Comparison of ENCODE assay signal across 19 mouse cellular contexts in the genomic region with DNA sequence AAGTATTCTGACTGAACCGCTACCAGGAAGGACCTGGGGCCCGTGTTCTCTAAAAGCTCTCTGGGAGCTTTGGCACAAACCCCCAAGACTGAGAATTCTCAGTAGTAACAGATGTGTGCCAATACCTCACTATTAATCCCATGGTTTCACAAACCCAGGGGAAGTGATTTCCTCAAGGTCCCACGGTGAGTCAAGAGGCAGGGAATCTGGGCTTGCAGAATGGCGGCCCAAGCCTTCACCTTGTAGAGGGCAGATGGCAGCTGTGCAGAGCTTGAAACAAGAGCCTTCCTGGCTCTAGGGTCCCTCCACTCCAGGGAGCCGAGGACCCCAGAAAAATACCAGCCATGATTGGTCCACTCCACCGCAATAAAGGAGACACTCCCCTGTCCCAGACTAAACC. TPM values are rescaled to one million over a fixed set of nuclear protein-coding genes. Genes with fewer than 3 reads are reported as not detected.
DNase-seq lines count a peak whose midpoint lies in the region; ATAC-seq and TF ChIP-seq lines count a peak whose summit lies in the region.
"Had no signal": no experiment of that assay in that cellular context is flagged by ENCODE, and none has a peak within 500 bp of the region (broad histone marks: within the 10 kb centered on the region; RNA-seq: fewer than 3 reads in every experiment).

No protein-coding gene starts in this region.

- peaks cover 85% of the 10 kb centered on the region for H3K4me1 ChIP-seq in limb, embryonic 12.5 days (replicated peaks)
- H3K4me1 ChIP-seq in hindbrain, embryonic 13.5 days (replicated peaks): peaks cover 58% of the 10 kb centered on the region

- intact Hi-C loops in gastrocnemius, adult 2 months (cut with DNase I): no loop called here
- intact Hi-C loops in gastrocnemius, postnatal 14 days (cut with DNase I; ENCODE audit: low total_unique reads): no loop called here

- WGBS in limb, embryonic 12.5 days: 56% methylated on average over 6 of the region's 6 CpGs
- 85% methylated on average over 6 of the region's 6 CpGs for WGBS in hindbrain, embryonic 13.5 days

- peaks cover 5% of the 10 kb centered on the region for H3K27me3 ChIP-seq in limb, embryonic 12.5 days
- no peaks in the 10 kb centered on the region for H3K27me3 ChIP-seq in hindbrain, embryonic 13.5 days
- H3K27me3 ChIP-seq: embryonic facial prominence, embryonic 13.5 days; heart, embryonic 12.5 days had no signal

- TF ChIP-seq CTCF in gastrocnemius, adult 2 months (IDR thresholded peaks at IDR 0.05): no peak

- no peaks in the 10 kb centered on the region for H3K9me3 ChIP-seq in limb, embryonic 12.5 days
- H3K9me3 ChIP-seq in hindbrain, embryonic 13.5 days: no peaks in the 10 kb centered on the region
- H3K9me3 ChIP-seq: embryonic facial prominence, embryonic 13.5 days; G1E; heart, embryonic 12.5 days had no signal

- H3K9ac ChIP-seq in limb, embryonic 12.5 days (replicated peaks): no peak overlapping the region
- no peak overlapping the region for H3K9ac ChIP-seq in hindbrain, embryonic 13.5 days
- H3K9ac ChIP-seq: embryonic facial prominence, embryonic 13.5 days; heart, embryonic 12.5 days had no signal

- no peak for ATAC-seq in limb, embryonic 12.5 days (ENCODE audit: insufficient number of reproducible peaks, insufficient read depth, low FRiP score, low TSS enrichment, low read depth)
- no peak for ATAC-seq in hindbrain, embryonic 13.5 days (ENCODE audit: low FRiP score)
- ATAC-seq in activated CD4-positive, CD25-positive, alpha-beta regulatory T cell, adult 4 months: no peak
- ATAC-seq: CD4-positive, CD25-positive, alpha-beta regulatory T cell, adult 4 months; forebrain, embryonic 14.5 days; hindbrain, embryonic 16.5 days; inflammation-experienced regulatory T-cells, adult 6 months had no signal

- no peak for DNase-seq in gastrocnemius, adult 2 months
- DNase-seq in gastrocnemius, postnatal 14 days: no peak
- DNase-seq in adrenal gland, postnatal 10 days: peak; percentile 71
- DNase-seq in adrenal gland, postnatal 25 days: peak; percentile 57
- no peak for DNase-seq in left cerebral cortex, adult 18-20 months (ENCODE audit: low spot score in 2 of 2)
- DNase-seq: cerebellum, adult 9-11 months; cerebellum, postnatal 36 days; kidney, adult 11 months had no signal

- no peak overlapping the region for H3K4me3 ChIP-seq in gastrocnemius, adult 2 months
- no peak overlapping the region for H3K4me3 ChIP-seq in limb, embryonic 12.5 days (replicated peaks)
- H3K4me3 ChIP-seq in hindbrain, embryonic 13.5 days: no peak overlapping the region
- H3K4me3 ChIP-seq: embryonic facial prominence, embryonic 13.5 days; heart, adult 2 months; heart, embryonic 12.5 days had no signal

- no peaks in the 10 kb centered on the region for H3K36me3 ChIP-seq in limb, embryonic 12.5 days
- H3K36me3 ChIP-seq in hindbrain, embryonic 13.5 days: no peaks in the 10 kb centered on the region
- H3K36me3 ChIP-seq: embryonic facial prominence, embryonic 13.5 days; G1E; heart, embryonic 12.5 days had no signal

- H3K4me2 ChIP-seq in limb, embryonic 12.5 days: no peak overlapping the region
- no peak overlapping the region for H3K4me2 ChIP-seq in hindbrain, embryonic 13.5 days
- H3K4me2 ChIP-seq: embryonic facial prominence, embryonic 13.5 days; heart, embryonic 12.5 days had no signal

- peak overlapping the region; percentile 68 for H3K27ac ChIP-seq in gastrocnemius, adult 2 months
- peak overlapping the region; percentile 67; the same call in 1 of the 2 replicates for H3K27ac ChIP-seq in limb, embryonic 12.5 days
- H3K27ac ChIP-seq in hindbrain, embryonic 13.5 days: no peak overlapping the region
- H3K27ac ChIP-seq: embryonic facial prominence, embryonic 13.5 days; heart, adult 2 months had no signal

RNA-seq across cellular contexts. Expression of gene Shb, which starts 28.9 kb away (rescaled TPM):
- 10 to 100 TPM in 1 of 2 experiments, 1 to 10 TPM in 1; 6.5 to 10.0 TPM for total RNA-seq in gastrocnemius, adult 2 months (2021)
- 1 to 10 TPM; 6.7 to 7.8 TPM for total RNA-seq in gastrocnemius, postnatal 14 days (2021)
- 10 to 100 TPM; 40.4 to 72.5 TPM for total RNA-seq in adrenal gland, postnatal 10 days (2021)
- total RNA-seq in adrenal gland, postnatal 25 days (2021): 88.4 and 94.4 TPM in 2 replicates
- 6.6 and 8.3 TPM in 2 replicates for polyA plus RNA-seq in limb, embryonic 12.5 days (2016; fragmentation: Nextera tagmentation; extraction: Ambion mirVana)
- polyA plus RNA-seq in hindbrain, embryonic 13.5 days (2015; fragmentation: Nextera tagmentation; extraction: Ambion mirVana): 3.8 and 5.7 TPM in 2 replicates
- total RNA-seq in left cerebral cortex, adult 18-20 months (2021): 10 to 100 TPM in 1 of 2 experiments, 1 to 10 TPM in 1; 8.3 to 12.9 TPM
- not detected for polyA plus RNA-seq in activated CD4-positive, CD25-positive, alpha-beta regulatory T cell, adult 4 months (2017; shearing (Covaris generic))
- total RNA-seq: G1E had no signal
- polyA plus RNA-seq: G1E had no signal

Comparison
In these comparisons a context has a peak if more than half of its experiments do, and no peak if none do; other contexts are left out.
1. DNase-seq: peak in adrenal gland, postnatal 10 days (single experiment) and adrenal gland, postnatal 25 days (single experiment); none in gastrocnemius, adult 2 months (single experiment), gastrocnemius, postnatal 14 days (single experiment) and left cerebral cortex, adult 18-20 months (0 of 2).